Mouse (Mus musculus): ENCODE measurements around the gene Eif1ad. TPM values are rescaled to one million over a fixed set of nuclear protein-coding genes. Genes with fewer than 3 reads are reported as not detected.
A peak's percentile ranks its signal among the peaks of the same experiment; 100 is the strongest.
"Not testable (repeated sequence)": the region's sequence is repeated elsewhere in the genome, so short reads cannot be mapped to it uniquely, and the experiment has no call there.

Eif1ad gene
- polyA plus RNA-seq, 1 experiment, result 27.0 TPM

GRCm38 (mm10) chr19:5390416-5390815, 23.9 kb downstream of the Eif1ad start:
- Histone ChIP-seq H3K27ac (ENCODE audit: insufficient read depth, low read depth, low read length) (peak overlapping the region; percentile 93), H3K4me3 (ENCODE audit: low read depth, low read length) (no peak overlapping the region)
- 54% methylated on average over 8 of the region's 8 CpGs for WGBS

GRCm38 (mm10) chr19:5392892-5393291, 26.4 kb downstream of the Eif1ad start:
- Histone ChIP-seq H3K4me1 (ENCODE audit: control insufficient read depth, insufficient read depth, insufficient read length, low read length) (peaks cover 11% of the 10 kb centered on the region; the same call in 1 of the 2 replicates), H3K27ac (ENCODE audit: insufficient read depth, low read depth, low read length) (no peak overlapping the region), H3K27me3 (ENCODE audit: control insufficient read depth, insufficient read depth, low read length) (no peaks in the 10 kb centered on the region), H3K4me3 (ENCODE audit: low read depth, low read length) (no peak overlapping the region), H3K36me3 (ENCODE audit: control insufficient read depth, insufficient read depth, low read length) (no peaks in the 10 kb centered on the region)
- TF ChIP-seq CTCF (IDR thresholded peaks at IDR 0.05; ENCODE audit: extremely low read depth, insufficient read length, insufficient replicate concordance, low read depth, low read length), result no peak
- no peak for TF ChIP-seq POLR2A (IDR thresholded peaks at IDR 0.05; ENCODE audit: low read depth, low read length)
- WGBS, result 22% methylated on average over 4 of the region's 4 CpGs

More at GRCm38 (mm10) chr19:5390416-5390815, 23.9 kb downstream of the Eif1ad start:
- H3K4me1 ChIP-seq (ENCODE audit: control insufficient read depth, insufficient read depth, insufficient read length, low read length), result peaks cover 11% of the 10 kb centered on the region; the same call in 1 of the 2 replicates
- no peak for TF ChIP-seq CTCF (IDR thresholded peaks at IDR 0.05; ENCODE audit: extremely low read depth, insufficient read length, insufficient replicate concordance, low read depth, low read length)
- no peak for TF ChIP-seq POLR2A (IDR thresholded peaks at IDR 0.05; ENCODE audit: low read depth, low read length)
- no peaks in the 10 kb centered on the region for H3K27me3 ChIP-seq (ENCODE audit: control insufficient read depth, insufficient read depth, low read length)
- H3K36me3 ChIP-seq (ENCODE audit: control insufficient read depth, insufficient read depth, low read length), result no peaks in the 10 kb centered on the region; the same call in 1 of the 2 replicates

GRCm38 (mm10) chr19:5394168-5394567, 27.6 kb downstream of the Eif1ad start:
- 23% methylated on average over 10 of the region's 10 CpGs for WGBS
- Histone ChIP-seq H3K36me3 (ENCODE audit: control insufficient read depth, insufficient read depth, low read length) (no peaks in the 10 kb centered on the region), H3K4me3 (ENCODE audit: low read depth, low read length) (no peak overlapping the region), H3K27ac (ENCODE audit: insufficient read depth, low read depth, low read length) (no peak overlapping the region), H3K27me3 (ENCODE audit: control insufficient read depth, insufficient read depth, low read length) (no peaks in the 10 kb centered on the region), H3K4me1 (ENCODE audit: control insufficient read depth, insufficient read depth, insufficient read length, low read length) (peaks cover 11% of the 10 kb centered on the region; the same call in 1 of the 2 replicates)
- TF ChIP-seq POLR2A (IDR thresholded peaks at IDR 0.05; ENCODE audit: low read depth, low read length), result no peak
- no peak for TF ChIP-seq CTCF (IDR thresholded peaks at IDR 0.05; ENCODE audit: extremely low read depth, insufficient read length, insufficient replicate concordance, low read depth, low read length)

- 0 out of 2 replicates have a peak, but pooled peaks cover 2% of the 10 kb centered on the region for H3K4me1 ChIP-seq (ENCODE audit: control insufficient read depth, insufficient read depth, insufficient read length, low read length)
- TF ChIP-seq CTCF (IDR thresholded peaks at IDR 0.05; ENCODE audit: extremely low read depth, insufficient read length, insufficient replicate concordance, low read depth, low read length) (no peak), POLR2A (IDR thresholded peaks at IDR 0.05; ENCODE audit: low read depth, low read length) (no peak)
- no peaks in the 10 kb centered on the region for H3K27me3 ChIP-seq (ENCODE audit: control insufficient read depth, insufficient read depth, low read length)
- H3K36me3 ChIP-seq (ENCODE audit: control insufficient read depth, insufficient read depth, low read length), result no peaks in the 10 kb centered on the region
- no peak overlapping the region for H3K4me3 ChIP-seq (ENCODE audit: low read depth, low read length)
- H3K27ac ChIP-seq (ENCODE audit: insufficient read depth, low read depth, low read length), result no peak overlapping the region
- 68% methylated on average over 4 of the region's 4 CpGs for WGBS
Observed at GRCm38 (mm10) chr19:5395371-5395770, 28.8 kb downstream of the Eif1ad start.

- not testable (repeated sequence) for H3K27me3 ChIP-seq (ENCODE audit: control insufficient read depth, insufficient read depth, low read length)
Observed at GRCm38 (mm10) chr19:5401073-5401472, 34.5 kb downstream of the Eif1ad start.

GRCm38 (mm10) chr19:5402293-5402692, 35.8 kb downstream of the Eif1ad start, which contains the start of gene Tsga10ip:
Gene Tsga10ip (minus strand): TSS chr19:5402526.
- no peak within 1 kb of the TSS for H3K4me3 ChIP-seq (ENCODE audit: low read depth, low read length)
- H3K27me3 ChIP-seq (ENCODE audit: control insufficient read depth, insufficient read depth, low read length), result no peaks in the 10 kb centered on the region
- H3K4me1 ChIP-seq (ENCODE audit: control insufficient read depth, insufficient read depth, insufficient read length, low read length), result no peaks in the 10 kb centered on the region
- H3K36me3 ChIP-seq (ENCODE audit: control insufficient read depth, insufficient read depth, low read length), result no peaks in the 10 kb centered on the region
- no peak within 1 kb of the TSS for H3K27ac ChIP-seq (ENCODE audit: insufficient read depth, low read depth, low read length)
- 82% methylated on average over 8 of the region's 8 CpGs for WGBS
- TF ChIP-seq CTCF (IDR thresholded peaks at IDR 0.05; ENCODE audit: extremely low read depth, insufficient read length, insufficient replicate concordance, low read depth, low read length) (no peak), POLR2A (IDR thresholded peaks at IDR 0.05; ENCODE audit: low read depth, low read length) (no peak)

More at GRCm38 (mm10) chr19:5401073-5401472, 34.5 kb downstream of the Eif1ad start:
- 68% methylated on average over 4 of the region's 4 CpGs for WGBS
- not testable (repeated sequence) for H3K4me3 ChIP-seq (ENCODE audit: low read depth, low read length); H3K4me1 ChIP-seq (ENCODE audit: control insufficient read depth, insufficient read depth, insufficient read length, low read length); H3K27ac ChIP-seq (ENCODE audit: insufficient read depth, low read depth, low read length); H3K36me3 ChIP-seq (ENCODE audit: control insufficient read depth, insufficient read depth, low read length)

- peaks cover 6% of the 10 kb centered on the region; the same call in 1 of the 2 replicates for H3K4me1 ChIP-seq (ENCODE audit: control insufficient read depth, insufficient read depth, insufficient read length, low read length)
- H3K27me3 ChIP-seq (ENCODE audit: control insufficient read depth, insufficient read depth, low read length), result no peaks in the 10 kb centered on the region
- TF ChIP-seq CTCF (IDR thresholded peaks at IDR 0.05; ENCODE audit: extremely low read depth, insufficient read length, insufficient replicate concordance, low read depth, low read length) (no peak), POLR2A (IDR thresholded peaks at IDR 0.05; ENCODE audit: low read depth, low read length) (no peak)
- H3K4me3 ChIP-seq (ENCODE audit: low read depth, low read length), result peak overlapping the region; percentile 43
- no peaks in the 10 kb centered on the region for H3K36me3 ChIP-seq (ENCODE audit: control insufficient read depth, insufficient read depth, low read length)
- WGBS, result 8% methylated on average over 7 of the region's 7 CpGs
- H3K27ac ChIP-seq (ENCODE audit: insufficient read depth, low read depth, low read length), result peak overlapping the region; percentile 39
Observed at GRCm38 (mm10) chr19:5405924-5406323, 39.4 kb downstream of the Eif1ad start.

- H3K4me1 ChIP-seq (ENCODE audit: control insufficient read depth, insufficient read depth, insufficient read length, low read length); H3K36me3 ChIP-seq (ENCODE audit: control insufficient read depth, insufficient read depth, low read length); H3K27me3 ChIP-seq (ENCODE audit: control insufficient read depth, insufficient read depth, low read length): not testable (repeated sequence)
- WGBS, result 3% methylated on average over 25 of the region's 25 CpGs
- Histone ChIP-seq H3K4me3 (ENCODE audit: low read depth, low read length) (peak overlapping the region; percentile 66), H3K27ac (ENCODE audit: insufficient read depth, low read depth, low read length) (peak overlapping the region; percentile 97)
Observed at GRCm38 (mm10) chr19:5406531-5407126, 40.1 kb downstream of the Eif1ad start.
